Mouse (Mus musculus) left cerebral cortex, postnatal 14 days (tissue): ENCODE measurements around the gene Dlg4. TPM values are rescaled to one million over a fixed set of nuclear protein-coding genes. Genes with fewer than 3 reads are reported as not detected.
"Not testable (repeated sequence)": the region's sequence is repeated elsewhere in the genome, so short reads cannot be mapped to it uniquely, and the experiment has no call there.

Experiments
- DNase-seq, 2 experiments: peaks; one replicate each; pipeline ENCODE4 v3.0.0; 2021 to 2022; ENCODE audit warnings: low spot score in 2 of 2, mixed read lengths in 1 of 2
- intact Hi-C: fragments of 180-260 bp; cut with DNase I; formaldehyde crosslinking; loops from one replicate; pipeline ENCODE4 v1.15.1; 2025
- total RNA-seq, 2 experiments: library from RNA; stranded (reverse); gene quantifications; 2 replicates each; pipeline ENCODE4 v1.2.3; 2021

Dlg4 gene
- total RNA-seq, 2 experiments from 2014 or later, result 1,000 to 1,075 TPM

DNA sequence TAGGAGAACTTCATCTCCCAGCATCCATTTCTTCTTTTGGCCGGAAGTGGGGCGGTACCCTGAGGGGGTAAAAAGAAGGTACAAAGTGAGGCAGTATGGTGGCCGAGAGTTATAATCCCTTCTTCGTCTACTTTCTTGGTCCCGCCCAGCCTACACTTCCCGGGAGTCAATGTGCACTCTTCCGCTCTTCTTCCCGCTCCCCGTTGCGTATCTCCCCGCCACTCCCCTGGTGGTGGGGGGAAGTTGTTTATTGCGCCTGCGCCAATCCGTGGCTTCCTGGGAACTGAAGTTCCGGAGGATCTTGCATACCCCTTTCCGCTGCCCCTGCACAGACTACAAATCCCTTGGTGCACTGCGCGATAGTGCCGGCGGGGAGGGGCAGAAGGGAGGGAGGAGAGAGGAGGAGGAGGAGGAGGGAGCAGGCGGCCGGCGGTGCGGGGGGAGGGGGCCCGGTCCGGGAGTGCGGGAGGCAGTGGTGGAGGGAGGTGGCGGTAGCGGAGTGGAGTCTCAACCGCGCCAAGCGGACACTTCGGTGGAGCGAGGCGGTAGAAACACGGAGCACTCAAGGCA, 21.3 kb upstream of the Dlg4 start, which contains the start of gene Phf23:
Gene Phf23, plus strand, starts transcription at position 387 of the 570 bp plus-strand sequence.
- peak; percentile 97 to 98 for DNase-seq
- intact Hi-C loops, result no loop called here

GRCm38 (mm10) chr11:69996161-69997061, 20.3 kb upstream of the Dlg4 start:
- DNase-seq, result no peak
- intact Hi-C loops, result no loop called here

- intact Hi-C loops, result no loop called here
- peak in 1 of 2 experiments; percentile 65 for DNase-seq
Observed at GRCm38 (mm10) chr11:69997070-69997509, 19.7 kb upstream of the Dlg4 start.

DNA sequence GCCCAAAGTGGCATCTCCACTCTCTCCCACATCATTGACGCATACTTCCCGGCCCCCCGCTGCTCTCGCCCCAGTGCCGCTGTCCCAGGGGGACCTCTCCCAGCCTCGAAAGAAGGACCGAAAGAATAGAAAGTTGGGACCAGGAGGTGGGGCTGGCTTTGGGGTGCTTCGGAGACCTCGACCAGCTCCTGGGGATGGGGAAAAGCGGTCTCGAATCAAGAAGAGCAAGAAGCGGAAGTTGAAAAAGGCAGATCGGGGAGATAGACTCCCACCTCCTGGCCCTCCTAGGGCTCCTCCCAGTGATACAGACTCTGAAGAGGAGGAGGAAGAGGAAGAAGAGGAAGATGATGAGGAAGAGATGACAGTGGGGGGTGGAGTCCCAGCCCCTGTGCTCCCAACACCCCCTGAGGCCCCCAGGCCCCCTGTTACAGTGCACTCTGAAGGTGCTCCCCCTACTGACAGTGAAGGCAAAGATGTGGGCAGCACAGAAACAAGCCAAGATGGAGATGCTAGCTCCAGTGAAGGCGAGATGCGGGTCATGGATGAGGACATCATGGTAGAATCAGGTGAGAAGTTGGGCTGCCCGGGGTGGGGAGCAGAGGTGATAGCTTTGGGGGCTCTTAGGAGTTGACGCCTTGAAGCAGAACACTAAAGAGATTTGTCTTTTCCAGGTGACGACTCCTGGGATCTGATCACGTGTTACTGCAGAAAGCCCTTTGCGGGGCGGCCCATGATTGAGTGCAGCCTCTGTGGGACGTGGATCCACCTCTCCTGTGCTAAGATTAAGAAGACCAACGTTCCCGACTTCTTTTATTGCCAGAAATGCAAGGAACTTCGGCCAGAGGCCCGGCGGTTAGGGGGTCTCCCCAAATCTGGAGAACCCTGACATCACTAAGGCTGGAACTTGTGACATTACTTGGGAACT, 17.9 kb upstream of the Dlg4 start:
- DNase-seq, result no peak
- intact Hi-C loops, result no loop called here

DNA sequence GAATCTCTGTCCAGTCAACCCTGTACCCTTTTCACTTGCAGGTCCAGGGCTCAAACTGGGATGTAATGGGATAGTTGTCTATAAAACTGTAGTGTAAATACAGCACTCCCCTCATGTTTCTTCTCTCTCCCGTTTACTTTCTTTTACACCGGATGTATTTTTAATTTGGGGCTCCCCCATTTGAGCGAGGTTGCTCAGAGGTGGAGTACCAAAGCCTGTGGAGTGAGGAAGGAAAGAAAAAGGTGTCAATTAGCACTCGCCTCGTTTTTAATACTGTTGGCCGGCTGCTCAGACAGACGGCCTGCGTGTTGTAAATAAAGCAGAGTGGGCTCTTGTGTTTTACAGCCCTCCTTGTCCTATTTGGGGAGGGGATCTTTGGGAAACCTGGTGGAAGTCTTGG, 17.1 kb upstream of the Dlg4 start:
- no peak for DNase-seq
- intact Hi-C loops, result no loop called here

- peak; percentile 92 to 97 for DNase-seq
- intact Hi-C loops, result no loop called here
Observed at GRCm38 (mm10) chr11:70000396-70000898, 16.3 kb upstream of the Dlg4 start, which contains the start of gene Dvl2. Gene Dvl2 (plus strand): TSS chr11:70000595.

DNA sequence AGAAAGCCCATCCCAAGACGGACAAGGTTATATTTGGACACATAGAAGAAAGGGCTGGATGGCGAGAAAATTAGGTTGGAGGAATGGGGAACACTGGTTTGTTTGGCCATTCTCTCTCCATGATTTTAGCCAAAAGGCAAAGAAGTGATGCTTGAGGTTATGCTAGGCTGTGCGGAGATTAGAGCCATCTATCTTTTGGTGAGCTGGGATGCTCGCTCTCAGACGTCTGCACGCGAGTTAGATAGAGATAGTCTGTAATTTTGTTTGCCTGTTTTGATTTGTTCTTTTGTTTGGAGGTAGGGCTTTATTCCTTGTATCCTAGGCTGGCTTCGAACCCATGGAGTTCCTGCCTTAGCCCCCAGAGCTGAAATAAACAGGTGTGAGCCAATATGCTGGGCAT, 15.6 kb upstream of the Dlg4 start:
- intact Hi-C loops, result no loop called here

DNA sequence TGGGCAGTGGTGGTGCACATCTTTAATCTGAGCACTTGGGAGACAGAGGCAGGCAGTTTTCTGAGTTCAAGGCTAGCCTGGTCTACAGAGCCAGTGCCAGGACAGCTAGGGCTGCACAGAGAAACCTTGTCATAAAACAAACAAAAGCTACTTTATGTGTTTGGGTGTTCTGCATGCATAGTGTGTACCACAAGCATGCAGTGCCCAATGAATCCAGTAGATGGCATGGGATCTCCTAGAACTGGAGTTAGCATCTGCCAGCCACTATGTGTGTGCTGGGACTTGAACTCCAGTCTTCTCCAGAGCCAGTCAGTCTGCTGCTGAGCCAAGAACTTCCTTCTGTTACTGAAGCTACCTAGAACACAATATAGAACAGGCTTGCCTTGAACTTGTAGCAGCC, 14.9 kb upstream of the Dlg4 start:
- intact Hi-C loops, result no loop called here
- no peak for DNase-seq

More for the DNA sequence above, 15.6 kb upstream of the Dlg4 start:
- no peak for DNase-seq

DNA sequence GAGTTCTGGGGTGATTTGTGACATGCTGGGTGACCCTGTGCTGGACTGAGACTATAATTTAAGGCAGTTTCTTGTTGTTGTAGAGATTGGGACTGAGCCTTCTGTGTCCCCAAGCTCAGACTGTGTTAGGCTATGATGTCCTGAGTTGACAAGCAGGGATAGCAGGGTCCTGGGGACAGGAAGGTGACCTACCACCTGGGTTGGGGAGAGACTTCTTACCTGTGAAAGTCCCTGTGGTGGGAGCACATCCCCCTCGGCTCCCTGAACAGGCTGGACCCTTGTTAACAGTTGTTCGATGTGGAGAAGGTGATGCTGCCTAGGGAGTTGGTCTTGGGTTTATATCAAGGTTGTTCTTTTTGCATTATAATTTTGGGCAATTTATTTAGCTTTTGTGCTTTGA, 14.3 kb upstream of the Dlg4 start:
- no peak for DNase-seq
- intact Hi-C loops, result no loop called here

DNA sequence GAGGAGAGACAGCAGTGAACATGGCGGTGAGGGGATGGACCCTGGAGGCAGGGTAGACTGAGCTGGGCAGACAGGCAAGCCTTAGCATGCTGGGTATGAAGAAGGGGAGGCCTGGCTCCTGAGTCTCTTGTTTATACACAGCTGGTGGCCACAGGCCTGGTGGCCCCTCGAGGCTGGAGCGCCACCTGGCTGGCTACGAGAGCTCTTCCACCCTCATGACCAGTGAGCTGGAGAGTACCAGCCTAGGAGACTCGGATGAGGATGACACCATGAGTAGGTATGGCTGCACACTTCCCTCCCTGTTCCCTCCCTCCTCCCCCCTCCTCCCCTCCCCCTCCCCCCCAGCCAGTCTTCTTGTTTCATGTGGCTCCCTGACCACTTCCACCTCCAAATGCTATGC, 11.2 kb upstream of the Dlg4 start:
- intact Hi-C loops, result no loop called here
- no peak for DNase-seq

GRCm38 (mm10) chr11:70010033-70010432, 6.7 kb upstream of the Dlg4 start:
- intact Hi-C loops, result no loop called here

GRCm38 (mm10) chr11:70010548-70010947, 6.2 kb upstream of the Dlg4 start:
- DNase-seq, result no peak
- intact Hi-C loops, result no loop called here

More at GRCm38 (mm10) chr11:70010033-70010432, 6.7 kb upstream of the Dlg4 start:
- no peak for DNase-seq

- intact Hi-C loops, result no loop called here
- DNase-seq, result no peak
Observed at GRCm38 (mm10) chr11:70010961-70011360, 5.8 kb upstream of the Dlg4 start.

DNA sequence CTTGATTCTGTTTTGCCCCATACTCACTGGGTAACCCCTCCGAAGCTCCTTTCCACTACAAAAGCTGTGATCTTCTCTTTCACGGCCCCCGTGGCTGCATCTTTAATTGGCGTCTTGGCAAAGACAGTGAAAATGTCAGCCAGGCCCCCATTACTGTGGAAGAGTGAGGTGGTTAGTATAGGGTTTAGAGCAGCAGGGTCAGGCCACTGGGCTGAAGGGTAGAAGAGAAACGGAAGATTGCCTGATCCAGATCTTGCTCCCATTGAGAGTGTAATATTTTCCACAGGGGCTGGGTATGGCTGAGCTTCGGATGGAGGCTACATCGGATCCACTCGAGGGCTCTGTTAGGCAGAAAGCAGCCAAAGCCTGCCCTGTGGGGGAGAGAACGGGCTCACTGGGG, 3.8 kb upstream of the Dlg4 start:
- DNase-seq, result no peak
- intact Hi-C loops, result no loop called here

DNA sequence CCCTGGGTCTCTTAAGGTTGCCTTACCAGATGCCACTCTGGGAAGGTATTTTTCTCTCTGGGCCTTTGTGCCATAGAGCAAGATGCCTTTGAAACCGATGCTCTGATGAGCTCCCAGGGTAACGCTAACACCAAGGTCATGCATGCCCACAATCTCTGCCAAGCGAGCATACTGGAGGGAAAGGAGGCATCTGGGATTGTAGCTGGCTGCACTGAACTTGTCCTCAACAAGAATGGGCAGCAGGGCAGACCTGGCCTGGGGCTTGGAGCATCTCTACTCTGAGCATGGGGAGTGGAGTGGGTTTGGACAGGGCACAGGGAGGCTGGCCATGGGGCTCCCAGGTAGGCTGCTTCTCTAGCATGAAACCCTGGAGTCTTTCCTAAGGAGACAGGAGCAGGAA, 3.3 kb upstream of the Dlg4 start:
- intact Hi-C loops, result no loop called here
- DNase-seq, result no peak

DNA sequence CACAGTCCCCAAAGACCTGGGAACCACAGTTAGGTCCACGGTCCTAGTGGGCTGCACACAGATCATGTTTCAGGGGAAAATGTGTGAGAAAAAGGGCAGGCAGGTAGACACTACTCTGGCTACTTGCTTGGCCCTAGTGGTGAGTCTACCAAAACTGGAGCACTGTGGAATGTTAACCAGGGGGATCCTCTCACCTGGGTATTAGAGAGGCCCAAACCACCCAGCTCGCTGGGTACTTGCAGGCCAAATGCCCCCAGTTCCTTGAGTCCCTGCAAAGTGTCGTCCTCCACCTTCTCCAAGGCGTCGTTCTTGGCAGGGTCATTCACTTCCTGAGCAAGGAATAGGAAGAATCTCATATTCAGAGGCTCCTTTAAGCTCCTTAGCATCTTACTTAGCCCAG, 2.7 kb upstream of the Dlg4 start:
- no peak for DNase-seq
- intact Hi-C loops, result no loop called here

- intact Hi-C loops, result no loop called here
- DNase-seq, result peak; percentile 74 to 86
Observed at GRCm38 (mm10) chr11:70014880-70015558, 1.7 kb upstream of the Dlg4 start, which contains the start of gene Acadvl. Gene Acadvl (minus strand): TSS chr11:70015411.

- DNase-seq, result no peak
- intact Hi-C loops, result no loop called here
Observed at GRCm38 (mm10) chr11:70015677-70016076, 1.1 kb upstream of the Dlg4 start.

DNA sequence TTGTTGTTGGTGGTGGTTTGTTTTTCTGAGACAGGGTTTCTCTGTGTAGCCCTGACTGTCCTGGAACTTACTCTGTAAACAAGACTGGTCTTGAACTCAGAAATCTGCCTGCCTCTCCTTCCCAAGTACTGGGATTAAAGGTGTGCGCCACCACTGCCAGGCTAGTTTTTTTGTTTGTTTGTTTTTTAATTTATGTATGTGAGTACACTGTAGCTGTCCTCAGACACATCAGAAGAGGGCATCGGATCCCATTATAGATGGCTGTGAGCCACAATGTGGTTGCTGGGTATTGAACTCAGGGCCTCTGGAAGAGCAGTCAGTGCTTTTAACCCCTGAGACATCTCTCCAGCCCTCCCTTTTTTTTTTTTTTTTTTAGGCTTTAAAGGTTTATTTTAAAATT, 565 bp upstream of the Dlg4 start:
- intact Hi-C loops, DNase-seq: not testable (repeated sequence)
